Mouse (Mus musculus) bone marrow macrophage, adult 2 months (primary cell): ENCODE results near the gene Tmed10.

Experiments
- CTCF ChIP-seq: IDR thresholded peaks from 2 replicates; pipeline ENCODE4 v1.5.1; 2012; ENCODE audit warnings: low read depth, mild to moderate bottlenecking, low read length, moderate library complexity
- POLR2A ChIP-seq: IDR thresholded peaks from 2 replicates; pipeline ENCODE4 v1.6.1; 2012; ENCODE audit warnings: mild to moderate bottlenecking, low read depth, low read length, borderline replicate concordance

DNA sequence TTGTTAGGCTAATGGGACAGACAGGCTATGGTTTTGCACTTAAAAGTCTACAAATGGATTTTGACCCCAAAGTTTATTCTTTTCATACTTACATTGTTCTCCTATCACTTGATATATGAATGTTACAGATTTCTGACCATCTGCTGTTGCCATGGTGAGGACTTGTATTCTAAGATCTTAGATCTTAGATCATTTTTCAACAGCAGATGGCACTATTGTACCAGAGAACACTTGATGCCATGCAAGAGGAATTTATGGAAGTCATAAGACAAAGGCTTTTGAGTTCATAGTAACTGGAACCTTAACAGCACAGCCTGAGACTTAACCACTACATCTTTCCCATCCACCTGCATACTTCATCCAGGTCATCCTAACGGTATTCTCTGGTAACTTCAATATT, 33.5 kb downstream of the Tmed10 start:
- no peak for TF ChIP-seq CTCF
- no peak for TF ChIP-seq POLR2A
